Mouse (Mus musculus): Measurements from ENCODE around the gene Opn3. TPM values are rescaled to one million over a fixed set of nuclear protein-coding genes. Genes with fewer than 3 reads are reported as not detected.

Opn3 gene
- total and polyA plus RNA-seq, 3 experiments, result 0.89 to 2.9 (median 1.6) TPM

- peak; percentile 87; the same call in 1 of the 2 replicates for TF ChIP-seq MEF2A (IDR thresholded peaks at IDR 0.05; ENCODE audit: borderline replicate concordance, low read depth, low read length)
- no peak for TF ChIP-seq BHLHE40 (IDR thresholded peaks at IDR 0.05; ENCODE audit: low read depth, low read length)
- peak; percentile 80; the same call in 1 of the 2 replicates for TF ChIP-seq SIN3A (IDR thresholded peaks at IDR 0.05; ENCODE audit: low read length)
- no peak for TF ChIP-seq POLR2AphosphoS2 (IDR thresholded peaks at IDR 0.05; ENCODE audit: low read depth, low read length)
- TF ChIP-seq ETS1 (conservative IDR thresholded peaks at IDR 0.05; ENCODE audit: low read depth, low read length), result peak; percentile 62; the same call in 1 of the 2 replicates
- TF ChIP-seq RCOR1 (conservative IDR thresholded peaks at IDR 0.05; ENCODE audit: low read depth, low read length), result 0 out of 2 replicates have a peak, but pooled peaks have one; percentile 55
- peak; percentile 85 for TF ChIP-seq MYC (IDR thresholded peaks at IDR 0.05; ENCODE audit: low read depth, low read length)
- peak; percentile 89 for TF ChIP-seq CHD2 (IDR thresholded peaks at IDR 0.05; ENCODE audit: low read length)
- TF ChIP-seq MAZ (IDR thresholded peaks at IDR 0.05; ENCODE audit: low read depth, low read length), result 0 out of 2 replicates have a peak, but pooled peaks have one; percentile 7
- peak; percentile 82; the same call in 1 of the 2 replicates for TF ChIP-seq TBP (conservative IDR thresholded peaks at IDR 0.05; ENCODE audit: low read depth, low read length)
- TF ChIP-seq NELFE (IDR thresholded peaks at IDR 0.05; ENCODE audit: low read depth, low read length), result 0 out of 2 replicates have a peak, but pooled peaks have one; percentile 12
- TF ChIP-seq RAD21 (IDR thresholded peaks at IDR 0.05; ENCODE audit: low read depth, low read length), result no peak
- 0 out of 2 replicates have a peak, but pooled peaks have one; percentile 27 for TF ChIP-seq JUND (conservative IDR thresholded peaks at IDR 0.05; ENCODE audit: low read depth, low read length)
- peak; percentile 62; the same call in 1 of the 2 replicates for TF ChIP-seq POLR2A (IDR thresholded peaks at IDR 0.05; ENCODE audit: low read depth, low read length)
- TF ChIP-seq EP300 (IDR thresholded peaks at IDR 0.05; ENCODE audit: low read length), result peak; percentile 89
- TF ChIP-seq MAFK (IDR thresholded peaks at IDR 0.05; ENCODE audit: insufficient replicate concordance, low read length), result peak; percentile 66
- TF ChIP-seq ZKSCAN1 (IDR thresholded peaks at IDR 0.05; ENCODE audit: borderline replicate concordance, low read depth, low read length), result no peak
- peak; percentile 92 for TF ChIP-seq IRF4 (IDR thresholded peaks at IDR 0.05; ENCODE audit: low read depth, low read length)
- H3K27ac ChIP-seq (ENCODE audit: insufficient read depth, low read depth), result peak overlapping the region; percentile 76
- no peaks in the 10 kb centered on the region for H3K9me3 ChIP-seq (replicated peaks; ENCODE audit: low read length)
- H3K27me3 ChIP-seq (replicated peaks), result no peaks in the 10 kb centered on the region
- peaks cover 0 to 1% of the 10 kb centered on the region in 2 experiments for H3K36me3 ChIP-seq (replicated peaks in 1 of 2; ENCODE audit: control insufficient read depth in 1 of 2, insufficient read depth in 1 of 2, low read length in 1 of 2)
- DNase-seq (ENCODE audit: extremely low read depth), result peak; percentile 90
- peak overlapping the region; percentile 97 for H3K4me2 ChIP-seq (ENCODE audit: insufficient read depth, low read depth, poor library complexity, severe bottlenecking)
- dilution Hi-C loops (cut with MboI; ENCODE audit: extremely low pct_ligation_motif_present, extremely low pct_unique_long_range_greater_than_20kb, low sequenced_read_pairs) (no loop called here), in situ Hi-C loops (cut with MboI; ENCODE audit: low pct_ligation_motif_present, low pct_unique_long_range_greater_than_20kb, low sequenced_read_pairs) (loop anchor here (5.0 kb wide), 1 partner anchor 36 kb away; no protein-coding TSS in a partner anchor)
- peak overlapping the region; percentile 54 to 65 (median 55) for H3K4me3 ChIP-seq (replicated peaks in 1 of 3; ENCODE audit: low read depth in 2 of 3, low read length in 2 of 3, poor library complexity in 1 of 3)
- peaks cover 3 to 61% of the 10 kb centered on the region in 2 experiments for H3K4me1 ChIP-seq (ENCODE audit: control insufficient read depth in 1 of 2, insufficient read depth in 2 of 2)
- H3K9ac ChIP-seq (ENCODE audit: insufficient read depth, low read depth), result peak overlapping the region; percentile 76
- H3K79me2 ChIP-seq (replicated peaks; ENCODE audit: control insufficient read depth, extremely low read depth, insufficient read depth, poor library complexity, severe bottlenecking), result no peaks in the 10 kb centered on the region
Observed at GRCm38 (mm10) chr1:175631721-175632221, 60.8 kb downstream of the Opn3 start.

- H3K4me1 ChIP-seq (ENCODE audit: control insufficient read depth in 1 of 2, insufficient read depth in 2 of 2), result peaks cover 3 to 62% of the 10 kb centered on the region in 2 experiments
- no peak overlapping the region for H3K4me3 ChIP-seq (replicated peaks in 1 of 3; ENCODE audit: low read depth in 2 of 3, low read length in 2 of 3, poor library complexity in 1 of 3)
- in situ Hi-C loops (cut with MboI; ENCODE audit: low pct_ligation_motif_present, low pct_unique_long_range_greater_than_20kb, low sequenced_read_pairs), result loop anchor here (5.0 kb wide), 1 partner anchor 36 kb away; no protein-coding TSS in a partner anchor
- H3K36me3 ChIP-seq (replicated peaks in 1 of 2; ENCODE audit: control insufficient read depth in 1 of 2, insufficient read depth in 1 of 2, low read length in 1 of 2), result no peaks in the 10 kb centered on the region
- H3K9me3 ChIP-seq (replicated peaks; ENCODE audit: low read length), result no peaks in the 10 kb centered on the region
- H3K27ac ChIP-seq (ENCODE audit: insufficient read depth, low read depth), result no peak overlapping the region
- DNase-seq (ENCODE audit: extremely low read depth), result no peak
- H3K79me2 ChIP-seq (replicated peaks; ENCODE audit: control insufficient read depth, extremely low read depth, insufficient read depth, poor library complexity, severe bottlenecking), result no peaks in the 10 kb centered on the region
- no peak overlapping the region for H3K4me2 ChIP-seq (ENCODE audit: insufficient read depth, low read depth, poor library complexity, severe bottlenecking)
- TF ChIP-seq HCFC1 (IDR thresholded peaks at IDR 0.05; ENCODE audit: low read depth, low read length) (no peak), USF2 (conservative IDR thresholded peaks at IDR 0.05; ENCODE audit: low read depth, low read length) (no peak)
- dilution Hi-C loops (cut with MboI; ENCODE audit: extremely low pct_ligation_motif_present, extremely low pct_unique_long_range_greater_than_20kb, low sequenced_read_pairs), result no loop called here
- H3K27me3 ChIP-seq (replicated peaks), result no peaks in the 10 kb centered on the region
- H3K9ac ChIP-seq (ENCODE audit: insufficient read depth, low read depth), result no peak overlapping the region
Observed at GRCm38 (mm10) chr1:175631080-175631479, 61.5 kb downstream of the Opn3 start.

All from CH12.LX (cell line).